Mouse (Mus musculus) frontal cortex, postnatal 14 days (tissue): ENCODE results near the gene Zdhhc4.
A peak's percentile ranks its signal among the peaks of the same experiment; 100 is the strongest.

Experiments
- DNase-seq, 2 experiments: peaks; one replicate each; pipeline ENCODE4 v3.0.0; 2022; ENCODE audit warnings: low spot score in 2 of 2

Gene Zdhhc4

GRCm38 (mm10) chr5:143333872-143334271, 4.8 kb upstream of the Zdhhc4 start:
- peak in 1 of 2 experiments; percentile 79 for DNase-seq

GRCm38 (mm10) chr5:143317288-143317610, 11.8 kb downstream of the Zdhhc4 start:
- no peak for DNase-seq

GRCm38 (mm10) chr5:143316605-143317287, 12.3 kb downstream of the Zdhhc4 start:
- DNase-seq, result no peak

GRCm38 (mm10) chr5:143315514-143315888, 13.6 kb downstream of the Zdhhc4 start:
- DNase-seq, result no peak

GRCm38 (mm10) chr5:143314730-143315513, 14.1 kb downstream of the Zdhhc4 start, which contains the start of gene E130309D02Rik:
E130309D02Rik (minus strand) TSS chr5:143315360.
- peak; percentile 68 to 81 for DNase-seq

DNA sequence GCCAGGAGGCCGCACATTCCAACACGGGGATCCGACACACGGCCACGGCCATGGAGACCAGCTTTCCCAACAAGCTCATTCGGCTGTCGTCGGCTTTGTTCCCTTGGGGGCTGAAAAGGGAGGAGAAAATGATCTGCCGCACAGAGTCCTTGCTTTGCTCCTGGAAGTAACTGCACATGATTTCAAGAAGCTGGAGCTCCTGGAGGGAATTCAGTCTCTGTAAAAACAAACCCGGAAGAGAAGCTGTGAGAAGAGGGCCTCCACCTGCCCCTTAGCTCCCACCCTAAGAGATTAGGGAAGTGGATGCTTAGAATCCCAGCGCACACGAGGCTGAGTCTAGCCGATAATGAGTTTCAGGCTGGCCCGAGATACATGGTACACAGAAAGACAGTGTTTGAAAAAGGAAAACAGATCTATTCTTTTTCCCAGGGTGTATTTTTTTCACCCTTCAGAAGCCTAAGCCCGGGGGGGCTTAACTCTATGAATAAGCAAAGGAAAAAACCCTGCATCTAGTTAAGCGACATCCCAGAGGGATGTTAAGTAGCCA, 14.8 kb downstream of the Zdhhc4 start:
- DNase-seq, result no peak

DNA sequence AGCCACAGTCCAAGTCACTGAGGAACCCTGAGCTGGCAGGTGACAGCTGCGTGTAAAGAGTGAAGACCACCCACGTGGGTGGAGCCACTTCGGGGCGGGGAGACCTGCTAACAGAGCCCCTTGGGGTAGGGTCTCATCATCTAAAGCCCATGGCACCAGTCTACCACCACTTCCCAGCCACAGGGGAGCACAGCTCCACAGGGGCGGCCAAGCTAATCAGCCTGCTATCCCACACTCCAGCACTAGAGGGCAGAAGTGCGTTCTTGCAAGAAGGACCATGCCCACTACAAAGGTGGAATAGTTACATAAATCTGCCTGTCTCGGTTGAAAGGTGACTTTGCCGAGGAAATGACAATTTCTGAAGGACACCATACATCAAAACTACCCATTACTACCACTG, 17.2 kb downstream of the Zdhhc4 start:
- peak in 1 of 2 experiments; percentile 74 for DNase-seq

- no peak for DNase-seq
Observed at GRCm38 (mm10) chr5:143309916-143310315, 19.1 kb downstream of the Zdhhc4 start.

DNA sequence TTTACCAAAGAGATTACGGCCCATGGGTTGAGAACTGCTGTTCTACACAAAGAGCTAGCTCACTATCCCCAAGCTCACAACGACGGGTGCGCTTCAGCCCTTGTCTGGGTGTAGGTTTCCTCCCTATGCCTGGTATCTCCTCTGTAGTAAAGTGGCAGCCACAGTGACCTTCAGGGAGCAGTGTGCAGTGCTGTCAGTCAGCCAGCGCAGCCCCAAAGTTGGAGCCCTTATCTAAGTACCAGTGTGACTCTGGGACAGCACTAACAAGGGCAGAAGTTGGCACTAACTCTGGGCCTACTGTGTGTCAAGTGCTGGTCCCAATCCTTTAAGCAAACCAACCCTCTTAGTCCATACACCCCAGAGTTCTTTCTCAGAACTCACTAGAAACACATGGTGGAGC, 20.2 kb downstream of the Zdhhc4 start:
- DNase-seq, result no peak

DNA sequence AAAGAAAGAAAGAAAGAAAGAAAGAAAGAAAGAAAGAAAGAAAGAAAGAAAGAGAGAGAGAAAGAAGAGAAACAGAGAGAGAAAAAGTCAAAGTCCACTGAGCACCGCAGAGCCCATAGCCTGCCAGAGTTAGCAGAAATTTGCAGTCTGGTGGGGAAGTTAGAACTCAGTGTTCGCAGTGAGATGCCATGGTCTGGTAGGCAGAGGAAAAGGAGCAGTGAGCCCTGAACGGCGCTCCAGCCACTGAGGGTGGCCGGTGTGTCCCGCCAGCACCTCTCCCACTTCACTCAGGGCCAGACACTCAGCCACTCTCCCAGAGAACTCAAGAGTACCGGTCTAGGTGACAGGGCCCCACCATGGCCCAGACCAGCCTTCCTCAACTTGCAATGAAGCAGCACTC, 24.8 kb downstream of the Zdhhc4 start:
- no peak for DNase-seq

- no peak for DNase-seq
Observed at GRCm38 (mm10) chr5:143301296-143301695, 27.8 kb downstream of the Zdhhc4 start.

DNA sequence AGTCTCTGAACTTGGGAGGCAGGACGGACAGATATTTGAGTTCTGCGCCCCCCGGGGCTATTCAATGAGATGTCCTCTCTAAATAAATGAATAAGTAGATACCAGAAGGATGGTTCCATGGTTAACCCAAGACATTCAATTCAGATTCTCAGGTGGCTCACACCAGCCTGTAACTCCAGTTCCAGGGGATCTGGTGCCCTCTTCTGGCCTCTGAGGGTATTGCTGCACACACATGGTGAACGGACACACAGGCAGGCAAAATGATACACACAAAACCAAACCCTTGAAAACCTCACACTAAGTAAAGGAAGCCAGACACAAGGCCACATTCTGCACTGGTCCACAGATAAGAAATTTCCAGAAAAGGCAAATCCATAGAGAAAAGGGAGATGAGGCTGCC, 29.4 kb downstream of the Zdhhc4 start:
- DNase-seq, result peak in 1 of 2 experiments; percentile 57

DNA sequence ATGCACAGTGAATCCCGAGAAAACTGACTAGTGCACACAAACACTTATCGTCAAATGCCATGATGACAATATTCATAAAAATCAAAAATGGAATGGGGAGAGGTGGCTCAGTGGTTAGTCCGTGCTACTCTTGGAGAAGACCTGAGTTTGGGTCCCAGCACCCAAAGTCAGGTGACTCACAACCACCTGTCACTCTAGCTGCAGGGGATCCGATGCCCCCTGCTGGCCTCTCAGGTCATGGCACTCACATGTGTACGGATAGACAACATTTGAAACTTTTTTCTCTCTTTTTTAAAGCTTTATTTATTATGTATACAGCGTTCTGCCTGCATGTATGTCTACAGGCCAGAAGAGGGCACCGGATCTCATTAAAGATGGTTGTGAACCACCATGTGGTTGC, 30.7 kb downstream of the Zdhhc4 start:
- no peak for DNase-seq

DNA sequence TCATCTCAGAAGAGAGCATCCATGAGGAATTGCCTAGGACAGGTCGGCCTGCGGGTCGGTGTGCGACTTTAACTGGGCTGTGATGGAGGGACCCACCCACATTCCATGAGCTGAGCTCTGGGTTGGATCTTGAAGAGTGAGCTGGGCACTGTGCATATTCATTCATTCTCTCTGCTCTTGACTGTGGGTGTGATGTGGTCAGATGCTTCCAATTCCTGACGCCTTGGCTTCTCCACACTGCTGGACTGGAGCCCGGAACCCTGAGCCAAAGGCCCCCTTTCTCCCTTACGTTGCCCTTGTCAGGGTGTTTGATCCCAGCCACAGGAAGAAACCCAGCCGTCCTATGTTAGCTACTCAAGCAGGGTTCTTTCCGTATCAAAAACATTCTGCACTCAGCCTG, 31.1 kb downstream of the Zdhhc4 start:
- no peak for DNase-seq

DNA sequence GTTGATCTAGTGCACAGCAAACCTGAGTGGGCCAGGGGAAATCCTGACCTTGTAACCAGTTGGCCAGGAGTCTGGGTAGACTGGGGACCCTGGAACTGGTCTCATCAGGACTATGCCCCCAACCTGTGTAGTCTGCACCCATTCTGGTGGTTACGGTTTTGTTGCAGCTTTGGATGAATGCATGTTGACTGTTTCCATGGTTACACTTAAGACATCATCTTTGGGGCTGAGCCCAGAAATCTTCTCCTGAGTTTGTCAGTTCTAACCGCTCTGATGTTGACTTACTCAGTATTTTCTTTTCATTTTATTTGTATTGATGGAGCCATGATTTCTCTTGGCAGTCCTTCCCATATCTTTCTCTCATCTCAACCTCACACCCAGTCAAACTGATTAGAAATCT, 33.7 kb downstream of the Zdhhc4 start:
- DNase-seq, result no peak

DNA sequence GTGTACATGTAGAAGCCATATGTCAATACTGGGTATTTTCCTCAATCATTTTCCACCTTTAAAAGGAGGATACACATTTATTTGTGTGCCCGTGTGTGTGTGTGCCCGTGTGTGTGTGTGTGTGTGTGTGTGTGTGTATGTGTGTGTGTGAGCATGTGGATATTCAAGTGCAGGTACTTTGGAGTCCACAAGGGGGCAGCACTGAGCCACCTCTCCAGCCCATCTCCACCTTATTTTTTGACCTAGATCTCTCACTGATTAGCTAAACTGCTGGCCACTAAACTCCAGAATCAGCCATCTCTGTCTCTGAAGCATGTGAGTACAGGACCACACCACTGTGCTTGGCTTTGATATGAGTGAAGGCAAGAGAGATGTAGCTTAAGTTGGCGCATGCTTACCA, 34.2 kb downstream of the Zdhhc4 start:
- no peak for DNase-seq

DNA sequence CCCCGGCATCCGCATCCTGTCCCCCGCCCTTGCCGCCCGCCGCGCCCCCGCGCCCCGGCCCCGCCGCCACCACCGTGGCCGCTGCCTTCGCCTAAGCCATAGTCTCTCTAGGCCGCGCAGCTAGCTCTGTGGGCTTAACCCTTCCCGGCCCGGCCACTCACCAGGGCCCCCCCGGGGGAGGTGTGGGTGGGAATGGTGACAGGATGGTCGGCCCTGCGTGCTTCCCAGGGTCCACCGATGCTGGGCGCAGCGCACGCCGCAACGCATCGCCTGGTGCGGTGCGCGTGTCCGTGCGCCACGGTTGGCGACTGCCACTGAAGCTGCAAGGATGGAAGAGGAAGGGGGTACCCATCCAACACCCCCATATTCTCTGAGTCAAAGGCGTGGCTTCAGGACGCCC, 35.7 kb downstream of the Zdhhc4 start, which contains the start of gene Zfp853:
Gene Zfp853, minus strand, starts transcription at position 220 of the 400 bp plus-strand sequence.
- DNase-seq, result no peak

- DNase-seq, result no peak
Observed at GRCm38 (mm10) chr5:143292879-143293278, 36.2 kb downstream of the Zdhhc4 start.

- no peak for DNase-seq
Observed at GRCm38 (mm10) chr5:143289299-143289698, 39.8 kb downstream of the Zdhhc4 start.

GRCm38 (mm10) chr5:143288378-143288911, 40.6 kb downstream of the Zdhhc4 start:
- DNase-seq, result no peak

DNA sequence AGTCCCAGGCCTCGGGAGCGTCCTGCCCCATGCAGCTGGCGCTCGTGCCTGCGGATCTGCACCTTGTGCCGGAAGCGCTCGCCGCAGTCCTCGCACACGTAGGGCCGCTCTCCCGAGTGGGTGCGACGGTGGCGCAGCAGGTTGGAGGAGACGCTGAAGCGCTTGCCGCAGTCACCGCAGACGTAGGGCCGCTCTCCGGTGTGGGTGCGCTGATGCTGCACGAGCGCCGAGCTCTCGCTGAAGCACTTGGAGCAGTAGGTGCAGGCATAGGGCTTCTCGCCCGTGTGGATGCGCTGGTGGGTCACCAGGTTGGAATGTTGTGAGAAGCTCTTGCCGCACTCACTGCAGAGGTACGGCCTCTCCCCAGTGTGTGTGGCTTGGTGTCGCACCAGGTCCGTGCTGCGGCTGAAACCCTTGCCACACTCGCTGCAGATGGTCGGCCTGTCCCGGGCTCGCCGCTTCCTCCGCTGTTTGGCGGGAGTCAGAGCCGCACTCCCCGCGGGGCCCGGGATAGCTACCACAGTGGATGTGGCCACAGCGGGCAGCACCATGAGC, 41.2 kb downstream of the Zdhhc4 start:
- no peak for DNase-seq

DNA sequence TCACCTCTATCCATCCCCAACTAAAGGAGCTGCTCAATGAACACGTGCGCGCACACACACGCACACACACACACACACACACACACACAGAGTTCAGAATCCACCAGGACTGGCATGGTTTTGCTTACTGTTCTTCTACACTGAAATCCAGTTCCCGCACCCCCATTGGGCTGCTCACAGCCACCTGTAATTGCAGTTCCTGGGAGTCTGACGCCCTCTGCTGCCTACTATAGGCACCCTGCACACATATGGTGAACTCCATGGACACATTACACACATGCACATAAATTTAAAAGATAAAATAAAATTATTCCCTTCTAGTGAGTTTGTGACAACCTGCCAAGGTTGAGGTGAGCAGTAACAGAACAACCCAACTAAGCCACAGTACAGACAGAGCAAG, 44.3 kb downstream of the Zdhhc4 start:
- DNase-seq, result no peak
